Mouse (Mus musculus) bone marrow macrophage, adult 2 months (primary cell): ENCODE data around the gene Gpr152. TPM values are rescaled to one million over a fixed set of nuclear protein-coding genes. Genes with fewer than 3 reads are reported as not detected.

Experiments
- H3K27ac ChIP-seq: 2 replicates; pipeline ENCODE4 v1.5.1; 2012; ENCODE audit warnings: low read depth, low read length; ENCODE audit not compliant: insufficient read depth
- H3K4me1 ChIP-seq: 2 replicates; pipeline ENCODE4 v1.6.1; 2012; ENCODE audit warnings: low read length; ENCODE audit not compliant: control insufficient read depth, insufficient read depth
- H3K4me3 ChIP-seq: 2 replicates; pipeline ENCODE4 v1.5.1; 2012; ENCODE audit warnings: mild to moderate bottlenecking, low read length, moderate library complexity; ENCODE audit not compliant: insufficient read depth
- CTCF ChIP-seq: IDR thresholded peaks from 2 replicates; pipeline ENCODE4 v1.5.1; 2012; ENCODE audit warnings: low read depth, mild to moderate bottlenecking, low read length, moderate library complexity
- POLR2A ChIP-seq: IDR thresholded peaks from 2 replicates; pipeline ENCODE4 v1.6.1; 2012; ENCODE audit warnings: mild to moderate bottlenecking, low read depth, low read length, borderline replicate concordance
- polyA plus RNA-seq: library from polyadenylated mRNA; stranded (reverse); fragments of >200 nt; gene quantifications from 2 replicates; pipeline ENCODE4 v1.2.4, GENCODE M21; 2012; ENCODE audit not compliant: missing spikeins, insufficient read depth, insufficient read length

The Gpr152 gene
- polyA plus RNA-seq, 1 experiment = not detected

- H3K4me1 ChIP-seq = peaks cover 20% of the 10 kb centered on the region
- H3K27ac ChIP-seq = no peak overlapping the region
- no peak overlapping the region for H3K4me3 ChIP-seq
- TF ChIP-seq CTCF = no peak
- no peak for TF ChIP-seq POLR2A
These were observed 1.7 kb upstream of the Gpr152 start for GRCm38 (mm10) chr19:4137913-4138312.

- Histone ChIP-seq H3K27ac (no peak overlapping the region), H3K4me3 (no peak overlapping the region), H3K4me1 (peaks cover 34% of the 10 kb centered on the region)
- no peak for TF ChIP-seq POLR2A
- TF ChIP-seq CTCF = no peak
These were observed 560 bp downstream of the Gpr152 start for GRCm38 (mm10) chr19:4140147-4140546.

- Histone ChIP-seq H3K4me1 (peaks cover 45% of the 10 kb centered on the region), H3K4me3 (no peak overlapping the region), H3K27ac (no peak overlapping the region)
- TF ChIP-seq CTCF = no peak
These were observed 3.0 kb downstream of the Gpr152 start for GRCm38 (mm10) chr19:4142416-4143173.

- peak within 1 kb of the TSS; percentile 70 for H3K27ac ChIP-seq
- peaks cover 46% of the 10 kb centered on the region for H3K4me1 ChIP-seq
- H3K4me3 ChIP-seq = no peak within 1 kb of the TSS
- TF ChIP-seq CTCF = no peak
- TF ChIP-seq POLR2A = no peak
These were observed 4.2 kb downstream of the Gpr152 start, which contains the start of gene Cabp4 for GRCm38 (mm10) chr19:4143759-4144268. TSS of gene Cabp4 (minus strand) at chr19:4144033.

- peaks cover 49% of the 10 kb centered on the region for H3K4me1 ChIP-seq
- no peak overlapping the region for H3K4me3 ChIP-seq
- TF ChIP-seq POLR2A (no peak), CTCF (no peak)
- H3K27ac ChIP-seq = peak overlapping the region; percentile 70
These were observed 5.2 kb downstream of the Gpr152 start for GRCm38 (mm10) chr19:4144550-4145498.

GRCm38 (mm10) chr19:4145936-4146335 is 6.3 kb downstream of the Gpr152 start:
- no peak overlapping the region for H3K4me3 ChIP-seq
- peaks cover 54% of the 10 kb centered on the region for H3K4me1 ChIP-seq
- TF ChIP-seq CTCF = no peak
- TF ChIP-seq POLR2A = no peak
- 0 out of 2 replicates have a peak overlapping the region, but pooled peaks have one; percentile 9 for H3K27ac ChIP-seq

- Histone ChIP-seq H3K27ac (peak overlapping the region; percentile 67), H3K4me3 (no peak overlapping the region), H3K4me1 (peaks cover 54% of the 10 kb centered on the region)
- no peak for TF ChIP-seq CTCF
- TF ChIP-seq POLR2A = no peak
These were observed 6.9 kb downstream of the Gpr152 start for GRCm38 (mm10) chr19:4146366-4147021.

GRCm38 (mm10) chr19:4147022-4147405 is 7.4 kb downstream of the Gpr152 start:
- peak overlapping the region; percentile 67 for H3K27ac ChIP-seq
- H3K4me3 ChIP-seq = no peak overlapping the region
- TF ChIP-seq POLR2A (no peak), CTCF (no peak)
- peaks cover 54% of the 10 kb centered on the region for H3K4me1 ChIP-seq

GRCm38 (mm10) chr19:4147782-4148490 is 8.3 kb downstream of the Gpr152 start:
- TF ChIP-seq POLR2A = no peak
- TF ChIP-seq CTCF = no peak
- H3K27ac ChIP-seq = peak overlapping the region; percentile 67
- 0 out of 2 replicates have a peak overlapping the region, but pooled peaks have one; percentile 13 for H3K4me3 ChIP-seq
- H3K4me1 ChIP-seq = peaks cover 54% of the 10 kb centered on the region
